Mouse (Mus musculus): ENCODE data around the gene Fam114a2.
A peak's percentile ranks its signal among the peaks of the same experiment; 100 is the strongest.

Gene Fam114a2

GRCm38 (mm10) chr11:57518751-57519148, 333 bp upstream of the Fam114a2 start:
- no peak for DNase-seq

GRCm38 (mm10) chr11:57516946-57517441, 1.4 kb downstream of the Fam114a2 start:
- DNase-seq: no peak

- no peak for DNase-seq
Observed at GRCm38 (mm10) chr11:57515218-57515617, 3.2 kb downstream of the Fam114a2 start.

GRCm38 (mm10) chr11:57506899-57507298, 11.5 kb downstream of the Fam114a2 start:
- no peak for DNase-seq

- no peak for DNase-seq
Observed at GRCm38 (mm10) chr11:57503155-57503554, 15.3 kb downstream of the Fam114a2 start.

GRCm38 (mm10) chr11:57498215-57498614, 20.2 kb downstream of the Fam114a2 start:
- DNase-seq: no peak

- DNase-seq: no peak
Observed at GRCm38 (mm10) chr11:57497701-57498100, 20.7 kb downstream of the Fam114a2 start.

GRCm38 (mm10) chr11:57496462-57497039, 21.9 kb downstream of the Fam114a2 start:
- DNase-seq: no peak

- DNase-seq: no peak
Observed at GRCm38 (mm10) chr11:57488436-57488835, 30.0 kb downstream of the Fam114a2 start.

- DNase-seq: no peak
Observed at GRCm38 (mm10) chr11:57478077-57478476, 40.3 kb downstream of the Fam114a2 start.

- no peak for DNase-seq
Observed at GRCm38 (mm10) chr11:57475119-57475518, 43.3 kb downstream of the Fam114a2 start.

- no peak for DNase-seq
Observed at GRCm38 (mm10) chr11:57474296-57474941, 44.0 kb downstream of the Fam114a2 start.

- DNase-seq: no peak
Observed at GRCm38 (mm10) chr11:57470979-57471378, 47.4 kb downstream of the Fam114a2 start.

GRCm38 (mm10) chr11:57470056-57470455, 48.4 kb downstream of the Fam114a2 start:
- DNase-seq: no peak

GRCm38 (mm10) chr11:57468706-57469105, 49.7 kb downstream of the Fam114a2 start:
- DNase-seq: no peak

- DNase-seq: peak in 1 of 2 experiments; percentile 9
Observed at GRCm38 (mm10) chr11:57467159-57468110, 51.0 kb downstream of the Fam114a2 start.

- no peak for DNase-seq
Observed at GRCm38 (mm10) chr11:57465844-57466243, 52.6 kb downstream of the Fam114a2 start.

- DNase-seq: no peak
Observed at GRCm38 (mm10) chr11:57465025-57465424, 53.4 kb downstream of the Fam114a2 start.

- DNase-seq: no peak
Observed at GRCm38 (mm10) chr11:57459759-57460158, 58.7 kb downstream of the Fam114a2 start.

GRCm38 (mm10) chr11:57454421-57454820, 64.0 kb downstream of the Fam114a2 start:
- no peak for DNase-seq

GRCm38 (mm10) chr11:57445237-57445962, 73.0 kb downstream of the Fam114a2 start:
- no peak for DNase-seq

- no peak for DNase-seq
Observed at GRCm38 (mm10) chr11:57434153-57434552, 84.3 kb downstream of the Fam114a2 start.
